Mouse (Mus musculus) megakaryocyte, embryonic 14.5 days (primary cell): ENCODE data around the gene Nfib. TPM values are rescaled to one million over a fixed set of nuclear protein-coding genes. Genes with fewer than 3 reads are reported as not detected.

Experiments used
- H3K27me3 ChIP-seq: replicated peaks from 2 replicates; pipeline ENCODE3; 2012; ENCODE audit warnings: inconsistent platforms
- H3K36me3 ChIP-seq: replicated peaks from 2 replicates; pipeline ENCODE3; 2012; ENCODE audit warnings: low read length, inconsistent platforms, mixed read lengths
- H3K4me1 ChIP-seq: 2 replicates; pipeline ENCODE4 v1.6.1; 2012; ENCODE audit warnings: inconsistent platforms
- H3K4me3 ChIP-seq: replicated peaks from 2 replicates; pipeline ENCODE3; 2012; ENCODE audit warnings: moderate library complexity, mild to moderate bottlenecking, inconsistent platforms
- H3K9me3 ChIP-seq: 2 replicates; pipeline ENCODE4 v1.6.1; 2012; ENCODE audit warnings: inconsistent platforms
- FLI1 ChIP-seq: IDR thresholded peaks from 2 replicates; pipeline ENCODE4 v1.6.1; 2012; ENCODE audit warnings: low read length, inconsistent platforms, mixed read lengths
- GATA1 ChIP-seq: IDR thresholded peaks from 3 replicates; pipeline ENCODE4 v1.6.1; 2012; ENCODE audit warnings: mixed read lengths, low read length, inconsistent platforms, borderline replicate concordance
- polyA plus RNA-seq: library from polyadenylated mRNA; stranded (reverse); fragments of >175 nt; gene quantifications from 2 replicates; pipeline ENCODE4 v1.2.3, GENCODE M21; 2012; ENCODE audit warnings: low replicate concordance; ENCODE audit not compliant: insufficient read depth

Nfib gene
- polyA plus RNA-seq, 1 experiment = 0.01 TPM

GRCm38 (mm10) chr4:82444078-82444477 lies 261.5 kb downstream of the Nfib start:
- no peak overlapping the region for H3K4me3 ChIP-seq
- H3K36me3 ChIP-seq = no peaks in the 10 kb centered on the region

GRCm38 (mm10) chr4:82443441-82443840 lies 262.1 kb downstream of the Nfib start:
- no peaks in the 10 kb centered on the region for H3K27me3 ChIP-seq
- no peak overlapping the region for H3K4me3 ChIP-seq
- H3K36me3 ChIP-seq = no peaks in the 10 kb centered on the region
- H3K4me1 ChIP-seq = no peaks in the 10 kb centered on the region
- H3K9me3 ChIP-seq = peaks cover 3% of the 10 kb centered on the region; the same call in 1 of the 2 replicates
- no peak for TF ChIP-seq FLI1
- no peak for TF ChIP-seq GATA1

More at GRCm38 (mm10) chr4:82444078-82444477, 261.5 kb downstream of the Nfib start:
- H3K4me1 ChIP-seq = no peaks in the 10 kb centered on the region
- peaks cover 3% of the 10 kb centered on the region; the same call in 1 of the 2 replicates for H3K9me3 ChIP-seq
- no peaks in the 10 kb centered on the region for H3K27me3 ChIP-seq
- TF ChIP-seq GATA1 (no peak), FLI1 (no peak)

GRCm38 (mm10) chr4:82443003-82443402 lies 262.5 kb downstream of the Nfib start:
- no peaks in the 10 kb centered on the region for H3K27me3 ChIP-seq
- no peaks in the 10 kb centered on the region for H3K4me1 ChIP-seq
- H3K36me3 ChIP-seq = no peaks in the 10 kb centered on the region
- no peak for TF ChIP-seq FLI1
- no peak for TF ChIP-seq GATA1
- no peak overlapping the region for H3K4me3 ChIP-seq
- H3K9me3 ChIP-seq = peaks cover 6% of the 10 kb centered on the region; the same call in 1 of the 2 replicates

GRCm38 (mm10) chr4:82440606-82441005 lies 264.9 kb downstream of the Nfib start:
- H3K27me3 ChIP-seq = no peaks in the 10 kb centered on the region
- H3K9me3 ChIP-seq = peaks cover 6% of the 10 kb centered on the region; the same call in 1 of the 2 replicates
- TF ChIP-seq GATA1 (no peak), FLI1 (no peak)
- H3K4me3 ChIP-seq = no peak overlapping the region
- no peaks in the 10 kb centered on the region for H3K4me1 ChIP-seq
- H3K36me3 ChIP-seq = no peaks in the 10 kb centered on the region

GRCm38 (mm10) chr4:82439813-82440212 lies 265.7 kb downstream of the Nfib start:
- no peaks in the 10 kb centered on the region for H3K36me3 ChIP-seq
- H3K27me3 ChIP-seq = no peaks in the 10 kb centered on the region
- TF ChIP-seq GATA1 (no peak), FLI1 (no peak)
- H3K9me3 ChIP-seq = peaks cover 6% of the 10 kb centered on the region; the same call in 1 of the 2 replicates
- H3K4me3 ChIP-seq = no peak overlapping the region
- H3K4me1 ChIP-seq = no peaks in the 10 kb centered on the region

GRCm38 (mm10) chr4:82438631-82439030 lies 266.9 kb downstream of the Nfib start:
- Histone ChIP-seq H3K9me3 (peaks cover 6% of the 10 kb centered on the region; the same call in 1 of the 2 replicates), H3K4me1 (no peaks in the 10 kb centered on the region)
- no peak for TF ChIP-seq GATA1
- TF ChIP-seq FLI1 = no peak

GRCm38 (mm10) chr4:82437533-82438318 lies 267.8 kb downstream of the Nfib start:
- Histone ChIP-seq H3K4me1 (no peaks in the 10 kb centered on the region), H3K36me3 (no peaks in the 10 kb centered on the region), H3K27me3 (no peaks in the 10 kb centered on the region), H3K9me3 (0 out of 2 replicates have a peak, but pooled peaks cover 3% of the 10 kb centered on the region), H3K4me3 (no peak overlapping the region)
- TF ChIP-seq FLI1 (no peak), GATA1 (no peak)

More at GRCm38 (mm10) chr4:82438631-82439030, 266.9 kb downstream of the Nfib start:
- Histone ChIP-seq H3K4me3 (no peak overlapping the region), H3K27me3 (no peaks in the 10 kb centered on the region), H3K36me3 (no peaks in the 10 kb centered on the region)

- Histone ChIP-seq H3K36me3 (no peaks in the 10 kb centered on the region), H3K4me3 (no peak overlapping the region), H3K9me3 (0 out of 2 replicates have a peak, but pooled peaks cover 3% of the 10 kb centered on the region), H3K27me3 (no peaks in the 10 kb centered on the region), H3K4me1 (no peaks in the 10 kb centered on the region)
- no peak for TF ChIP-seq FLI1
- TF ChIP-seq GATA1 = no peak
These were observed 268.9 kb downstream of the Nfib start for GRCm38 (mm10) chr4:82436656-82437055.

GRCm38 (mm10) chr4:82435716-82436115 lies 269.8 kb downstream of the Nfib start:
- TF ChIP-seq GATA1 = no peak
- TF ChIP-seq FLI1 = no peak
- Histone ChIP-seq H3K36me3 (no peaks in the 10 kb centered on the region), H3K4me3 (no peak overlapping the region), H3K27me3 (no peaks in the 10 kb centered on the region), H3K4me1 (no peaks in the 10 kb centered on the region), H3K9me3 (0 out of 2 replicates have a peak, but pooled peaks cover 3% of the 10 kb centered on the region)

GRCm38 (mm10) chr4:82433926-82434705 lies 271.4 kb downstream of the Nfib start:
- TF ChIP-seq GATA1 = no peak
- no peak for TF ChIP-seq FLI1
- Histone ChIP-seq H3K36me3 (no peaks in the 10 kb centered on the region), H3K9me3 (peaks cover 8% of the 10 kb centered on the region; the same call in 1 of the 2 replicates), H3K27me3 (no peaks in the 10 kb centered on the region), H3K4me3 (no peak overlapping the region), H3K4me1 (no peaks in the 10 kb centered on the region)
